Mouse (Mus musculus) Muller cell, postnatal 12 days (primary cell): ENCODE data around the gene Ythdf2.
A peak's percentile ranks its signal among the peaks of the same experiment; 100 is the strongest.

Experiments used
- DNase-seq: peaks from one replicate; pipeline ENCODE4 v3.0.0-alpha.2; 2015; ENCODE audit errors: inconsistent ontology term

Ythdf2 gene

GRCm38 (mm10) chr4:132154877-132155670 lies 57.0 kb downstream of the Ythdf2 start:
- DNase-seq = no peak

GRCm38 (mm10) chr4:132151673-132152072 lies 60.4 kb downstream of the Ythdf2 start:
- DNase-seq = no peak

- DNase-seq = no peak
Measured at GRCm38 (mm10) chr4:132146201-132146600, 65.9 kb downstream of the Ythdf2 start.

- no peak for DNase-seq
Measured at GRCm38 (mm10) chr4:132145092-132145491, 67.0 kb downstream of the Ythdf2 start.

- peak; percentile 21 for DNase-seq
Measured at GRCm38 (mm10) chr4:132144080-132144841, 67.8 kb downstream of the Ythdf2 start, which contains the start of gene Oprd1. Gene Oprd1 (minus strand): TSS chr4:132144486.

GRCm38 (mm10) chr4:132138640-132139039 lies 73.5 kb downstream of the Ythdf2 start:
- no peak for DNase-seq

GRCm38 (mm10) chr4:132137013-132137412 lies 75.1 kb downstream of the Ythdf2 start:
- no peak for DNase-seq
